Mouse (Mus musculus): Measurements from ENCODE around the gene Mphosph9. TPM values are rescaled to one million over a fixed set of nuclear protein-coding genes. Genes with fewer than 3 reads are reported as not detected.

Gene Mphosph9
- total and polyA plus RNA-seq, 3 experiments, result 5.6 to 9.8 (median 8.0) TPM

DNA sequence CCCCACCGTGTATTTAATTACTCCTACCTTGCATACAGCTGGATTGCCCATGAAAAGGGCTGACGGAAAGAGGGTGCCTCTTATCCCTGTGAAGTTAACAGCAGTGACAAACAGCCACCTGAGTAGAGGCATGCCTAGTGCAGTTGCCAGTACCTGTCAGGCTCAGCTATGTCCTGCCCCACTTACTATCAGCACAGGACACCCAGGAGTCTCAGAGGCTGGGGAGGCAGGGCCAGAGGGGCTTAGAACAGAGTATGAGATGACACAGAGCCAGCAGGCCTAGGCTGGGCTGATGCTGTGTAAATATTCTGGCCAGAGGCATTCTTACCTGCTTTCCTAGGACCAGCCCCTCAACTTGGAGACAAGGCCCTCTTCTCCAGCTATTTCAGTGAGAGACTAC lies 126.2 kb downstream of the Mphosph9 start:
- no peak for DNase-seq (ENCODE audit: extremely low read depth)
- Histone ChIP-seq H3K27ac (ENCODE audit: insufficient read depth, low read depth) (no peak overlapping the region), H3K4me3 (replicated peaks in 1 of 3; ENCODE audit: low read depth in 2 of 3, low read length in 2 of 3, poor library complexity in 1 of 3) (no peak overlapping the region), H3K27me3 (replicated peaks) (no peaks in the 10 kb centered on the region), H3K9me3 (replicated peaks; ENCODE audit: low read length) (no peaks in the 10 kb centered on the region), H3K79me2 (replicated peaks; ENCODE audit: control insufficient read depth, extremely low read depth, insufficient read depth, poor library complexity, severe bottlenecking) (no peaks in the 10 kb centered on the region), H3K36me3 (replicated peaks in 1 of 2; ENCODE audit: control insufficient read depth in 1 of 2, insufficient read depth in 1 of 2, low read length in 1 of 2) (peaks cover 0 to 33% of the 10 kb centered on the region in 2 experiments), H3K9ac (ENCODE audit: insufficient read depth, low read depth) (no peak overlapping the region), H3K4me2 (ENCODE audit: insufficient read depth, low read depth, poor library complexity, severe bottlenecking) (no peak overlapping the region), H3K4me1 (ENCODE audit: control insufficient read depth in 1 of 2, insufficient read depth in 2 of 2) (no peaks in the 10 kb centered on the region)
- in situ Hi-C loops (cut with MboI; ENCODE audit: low pct_ligation_motif_present, low pct_unique_long_range_greater_than_20kb, low sequenced_read_pairs) (loop anchor here (5.0 kb wide), 1 partner anchor 34 kb away; no protein-coding TSS in a partner anchor), dilution Hi-C loops (cut with MboI; ENCODE audit: extremely low pct_ligation_motif_present, extremely low pct_unique_long_range_greater_than_20kb, low sequenced_read_pairs) (no loop called here)
- TF ChIP-seq MAX (IDR thresholded peaks at IDR 0.05; ENCODE audit: low read length) (no peak), UBTF (IDR thresholded peaks at IDR 0.05; ENCODE audit: low read depth, low read length) (no peak), MEF2A (IDR thresholded peaks at IDR 0.05; ENCODE audit: borderline replicate concordance, low read depth, low read length) (no peak), MAFK (IDR thresholded peaks at IDR 0.05; ENCODE audit: insufficient replicate concordance, low read length) (no peak), GABPA (IDR thresholded peaks at IDR 0.05; ENCODE audit: insufficient replicate concordance, low read depth, low read length) (no peak), ZC3H11A (IDR thresholded peaks at IDR 0.05; ENCODE audit: low read depth, low read length) (no peak), ETS1 (conservative IDR thresholded peaks at IDR 0.05; ENCODE audit: low read depth, low read length) (no peak), KAT2A (IDR thresholded peaks at IDR 0.05; ENCODE audit: insufficient replicate concordance, low read length) (no peak)

Other genes with a start within 250 kb of the Mphosph9 start
- gene Abcb9, start 232.2 kb downstream of the Mphosph9 start, total RNA-seq (2012; rRNA removed), result 0.63 and 0.98 TPM in 2 replicates
- 0.41 and 0.44 TPM in 2 replicates for gene Abcb9, start 232.2 kb downstream of the Mphosph9 start, total RNA-seq (2014; rRNA removed)
- gene Abcb9, start 232.2 kb downstream of the Mphosph9 start, polyA plus RNA-seq (2012; ENCODE audit: insufficient read length, low read depth), result 1.1 and 1.4 TPM in 2 replicates
- gene Ogfod2, start 215.7 kb downstream of the Mphosph9 start, total RNA-seq (2012; rRNA removed), result 24.9 and 25.5 TPM in 2 replicates
- gene Ogfod2, start 215.7 kb downstream of the Mphosph9 start, total RNA-seq (2014; rRNA removed), result 19.3 and 20.0 TPM in 2 replicates
- 19.6 and 24.0 TPM in 2 replicates for gene Ogfod2, start 215.7 kb downstream of the Mphosph9 start, polyA plus RNA-seq (2012; ENCODE audit: insufficient read length, low read depth)
- 63.2 and 78.0 TPM in 2 replicates for gene Arl6ip4, start 211.9 kb downstream of the Mphosph9 start, total RNA-seq (2012; rRNA removed)
- 33.5 and 37.2 TPM in 2 replicates for gene Arl6ip4, start 211.9 kb downstream of the Mphosph9 start, total RNA-seq (2014; rRNA removed)
- 130 and 166 TPM in 2 replicates for gene Arl6ip4, start 211.9 kb downstream of the Mphosph9 start, polyA plus RNA-seq (2012; ENCODE audit: insufficient read length, low read depth)
- 5.0 and 5.3 TPM in 2 replicates for gene Pitpnm2, start 78.2 kb downstream of the Mphosph9 start, total RNA-seq (2012; rRNA removed)
- 1.0 and 1.7 TPM in 2 replicates for gene Pitpnm2, start 78.2 kb downstream of the Mphosph9 start, total RNA-seq (2014; rRNA removed)
- 8.0 and 11.9 TPM in 2 replicates for gene Pitpnm2, start 78.2 kb downstream of the Mphosph9 start, polyA plus RNA-seq (2012; ENCODE audit: insufficient read length, low read depth)
- 6.1 and 6.3 TPM in 2 replicates for gene 2810006K23Rik, start 117 bp upstream of the Mphosph9 start, total RNA-seq (2012; rRNA removed)
- gene 2810006K23Rik, start 117 bp upstream of the Mphosph9 start, total RNA-seq (2014; rRNA removed), result 8.9 TPM in 2 replicates
- gene 2810006K23Rik, start 117 bp upstream of the Mphosph9 start, polyA plus RNA-seq (2012; ENCODE audit: insufficient read length, low read depth), result 8.2 and 8.9 TPM in 2 replicates
- gene Cdk2ap1, start 35.1 kb upstream of the Mphosph9 start, total RNA-seq (2012; rRNA removed), result 90.4 and 134 TPM in 2 replicates
- 170 and 179 TPM in 2 replicates for gene Cdk2ap1, start 35.1 kb upstream of the Mphosph9 start, total RNA-seq (2014; rRNA removed)
- gene Cdk2ap1, start 35.1 kb upstream of the Mphosph9 start, polyA plus RNA-seq (2012; ENCODE audit: insufficient read length, low read depth), result 287 and 323 TPM in 2 replicates
- 38.3 and 44.2 TPM in 2 replicates for gene Sbno1, start 98.0 kb upstream of the Mphosph9 start, total RNA-seq (2012; rRNA removed)
- 32.4 and 35.0 TPM in 2 replicates for gene Sbno1, start 98.0 kb upstream of the Mphosph9 start, total RNA-seq (2014; rRNA removed)
- gene Sbno1, start 98.0 kb upstream of the Mphosph9 start, polyA plus RNA-seq (2012; ENCODE audit: insufficient read length, low read depth), result 48.5 and 52.3 TPM in 2 replicates
- gene Kmt5a, start 112.0 kb upstream of the Mphosph9 start, total RNA-seq (2012; rRNA removed), result 55.3 and 64.6 TPM in 2 replicates
- gene Kmt5a, start 112.0 kb upstream of the Mphosph9 start, total RNA-seq (2014; rRNA removed), result 60.9 and 62.8 TPM in 2 replicates
- gene Kmt5a, start 112.0 kb upstream of the Mphosph9 start, polyA plus RNA-seq (2012; ENCODE audit: insufficient read length, low read depth), result 151 and 154 TPM in 2 replicates
- 393 and 482 TPM in 2 replicates for gene Rilpl2, start 150.4 kb upstream of the Mphosph9 start, total RNA-seq (2012; rRNA removed)
- gene Rilpl2, start 150.4 kb upstream of the Mphosph9 start, total RNA-seq (2014; rRNA removed), result 415 and 425 TPM in 2 replicates
- 354 and 405 TPM in 2 replicates for gene Rilpl2, start 150.4 kb upstream of the Mphosph9 start, polyA plus RNA-seq (2012; ENCODE audit: insufficient read length, low read depth)
- 23.3 and 27.4 TPM in 2 replicates for gene Snrnp35, start 155.2 kb upstream of the Mphosph9 start, total RNA-seq (2012; rRNA removed)
- 13.9 and 14.9 TPM in 2 replicates for gene Snrnp35, start 155.2 kb upstream of the Mphosph9 start, total RNA-seq (2014; rRNA removed)
- gene Snrnp35, start 155.2 kb upstream of the Mphosph9 start, polyA plus RNA-seq (2012; ENCODE audit: insufficient read length, low read depth), result 29.0 and 36.3 TPM in 2 replicates
- 4.6 and 5.7 TPM in 2 replicates for gene Rilpl1, start 203.4 kb upstream of the Mphosph9 start, total RNA-seq (2012; rRNA removed)
- 1.8 and 3.1 TPM in 2 replicates for gene Rilpl1, start 203.4 kb upstream of the Mphosph9 start, total RNA-seq (2014; rRNA removed)
- 5.4 and 6.1 TPM in 2 replicates for gene Rilpl1, start 203.4 kb upstream of the Mphosph9 start, polyA plus RNA-seq (2012; ENCODE audit: insufficient read length, low read depth)
- gene Tmed2, start 212.7 kb upstream of the Mphosph9 start, total RNA-seq (2012; rRNA removed), result 205 and 319 TPM in 2 replicates
- gene Tmed2, start 212.7 kb upstream of the Mphosph9 start, total RNA-seq (2014; rRNA removed), result 769 and 796 TPM in 2 replicates
- 280 and 301 TPM in 2 replicates for gene Tmed2, start 212.7 kb upstream of the Mphosph9 start, polyA plus RNA-seq (2012; ENCODE audit: insufficient read length, low read depth)
- 18.2 and 20.2 TPM in 2 replicates for gene Ddx55, start 224.9 kb upstream of the Mphosph9 start, total RNA-seq (2012; rRNA removed)
- 15.1 and 15.7 TPM in 2 replicates for gene Ddx55, start 224.9 kb upstream of the Mphosph9 start, total RNA-seq (2014; rRNA removed)
- gene Ddx55, start 224.9 kb upstream of the Mphosph9 start, polyA plus RNA-seq (2012; ENCODE audit: insufficient read length, low read depth), result 25.8 and 25.9 TPM in 2 replicates

Data from CH12.LX (cell line).